Mouse (Mus musculus) G1E (cell line): ENCODE measurements around the gene Gm11077. TPM values are rescaled to one million over a fixed set of nuclear protein-coding genes. Genes with fewer than 3 reads are reported as not detected.

Experiments
- ATAC-seq: 2 replicates; pipeline ENCODE4 v1.8.0; 2016; ENCODE audit warnings: mild to moderate bottlenecking; ENCODE audit not compliant: insufficient number of reproducible peaks, poor library complexity, low FRiP score, severe bottlenecking; ENCODE audit errors: extremely low read depth
- DNase-seq: peaks from one replicate; pipeline ENCODE4 v3.0.0; 2012; ENCODE audit warnings: low spot score
- H3K27me3 ChIP-seq: 2 replicates; pipeline ENCODE4 v1.6.1; 2012; ENCODE audit warnings: mild to moderate bottlenecking, low read length, inconsistent platforms; ENCODE audit not compliant: insufficient read depth
- H3K36me3 ChIP-seq: replicated peaks from 2 replicates; pipeline ENCODE3; 2012; ENCODE audit warnings: mild to moderate bottlenecking, inconsistent platforms
- H3K4me1 ChIP-seq: 2 replicates; pipeline ENCODE4 v1.6.1; 2012; ENCODE audit warnings: low read depth, low read length, inconsistent platforms, mixed read lengths; ENCODE audit not compliant: insufficient read depth
- H3K4me3 ChIP-seq: 2 replicates; pipeline ENCODE4 v1.5.1; 2012; ENCODE audit warnings: low read depth, mild to moderate bottlenecking, inconsistent platforms, low read length, moderate library complexity, mixed read lengths
- H3K9me3 ChIP-seq: replicated peaks from 2 replicates; pipeline ENCODE4 v1.6.1; 2012; ENCODE audit warnings: inconsistent platforms
- CTCF ChIP-seq: IDR thresholded peaks from 2 replicates; pipeline ENCODE4 v1.5.1; 2012; ENCODE audit warnings: low read depth, low read length, inconsistent platforms, mixed read lengths
- GATA1 ChIP-seq: IDR thresholded peaks from 2 replicates; pipeline ENCODE4 v1.6.1; 2012; ENCODE audit warnings: borderline replicate concordance, low read length, inconsistent platforms, mixed read lengths
- GATA2 ChIP-seq: IDR thresholded peaks from 2 replicates; pipeline ENCODE4 v1.6.1; 2012; ENCODE audit warnings: low read depth, low read length, inconsistent platforms, borderline replicate concordance
- POLR2AphosphoS5 ChIP-seq: IDR thresholded peaks from 2 replicates; pipeline ENCODE4 v1.6.1; 2012; ENCODE audit warnings: low read depth, low read length, inconsistent platforms; ENCODE audit not compliant: insufficient replicate concordance
- TAL1 ChIP-seq: conservative IDR thresholded peaks from 2 replicates; pipeline ENCODE4 v1.6.1; 2012; ENCODE audit warnings: low read depth, low read length, inconsistent platforms, mixed read lengths
- polyA plus RNA-seq: library from polyadenylated mRNA; stranded (reverse); fragments of >175 nt; gene quantifications from 2 replicates; pipeline ENCODE4 v1.2.3, GENCODE M21; 2012
- total RNA-seq, 2 experiments: library from RNA; stranded (forward) in 1 of 2; stranded (reverse) in 1 of 2; fragments of 200-1000 nt in 1 of 2; fragments of >200 nt in 1 of 2; fragmentation: Nextera tagmentation in 1 of 2; gene quantifications; 2 replicates each; pipeline ENCODE4 v1.2.3; 2014 to 2017

The Gm11077 gene
- total RNA-seq (2014; fragmentation: Nextera tagmentation) (not detected in 2 replicates), total RNA-seq (2017) (not detected in 2 replicates), polyA plus RNA-seq (not detected in 2 replicates)

GRCm38 (mm10) chr6:140729272-140729671 lies at the start of gene Gm11077:
Gene Gm11077 (plus strand): TSS chr6:140729284.
- DNase-seq (no peak), ATAC-seq (no peak)
- Histone ChIP-seq H3K4me3 (no peak within 1 kb of the TSS), H3K27me3 (no peaks in the 10 kb centered on the region), H3K4me1 (no peaks in the 10 kb centered on the region), H3K36me3 (no peaks in the 10 kb centered on the region), H3K9me3 (peaks cover 50% of the 10 kb centered on the region)
- TF ChIP-seq TAL1 (no peak), POLR2AphosphoS5 (no peak), GATA1 (no peak), GATA2 (no peak), CTCF (no peak)

DNA sequence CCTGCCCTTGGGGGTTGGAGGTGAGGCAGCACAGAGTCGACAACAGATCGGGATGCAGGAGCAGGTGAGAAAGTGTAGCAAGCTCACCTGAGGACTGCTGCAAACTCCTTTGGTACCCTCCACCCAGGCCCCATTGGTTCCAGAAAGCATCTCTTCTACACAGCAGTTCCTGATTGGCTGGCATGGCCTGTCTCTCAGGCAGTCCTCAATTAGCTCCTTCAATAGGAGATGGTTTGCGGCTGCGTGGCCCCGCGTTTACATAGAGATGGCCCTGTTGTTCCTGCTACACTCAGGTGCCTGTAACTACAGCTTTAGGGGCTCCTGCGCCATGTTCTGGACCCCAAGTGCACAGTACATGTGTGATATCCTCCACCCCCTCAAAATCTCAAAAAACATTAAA lies 48.4 kb upstream of the Gm11077 start:
- peaks cover 36% of the 10 kb centered on the region for H3K9me3 ChIP-seq
- TF ChIP-seq GATA2, result no peak
- TF ChIP-seq CTCF, result no peak
- TF ChIP-seq TAL1, result no peak
- TF ChIP-seq GATA1, result no peak
- TF ChIP-seq POLR2AphosphoS5, result no peak
- no peaks in the 10 kb centered on the region for H3K4me1 ChIP-seq
- H3K36me3 ChIP-seq, result no peaks in the 10 kb centered on the region
- no peak overlapping the region for H3K4me3 ChIP-seq
- DNase-seq (no peak), ATAC-seq (no peak)
- no peaks in the 10 kb centered on the region for H3K27me3 ChIP-seq

DNA sequence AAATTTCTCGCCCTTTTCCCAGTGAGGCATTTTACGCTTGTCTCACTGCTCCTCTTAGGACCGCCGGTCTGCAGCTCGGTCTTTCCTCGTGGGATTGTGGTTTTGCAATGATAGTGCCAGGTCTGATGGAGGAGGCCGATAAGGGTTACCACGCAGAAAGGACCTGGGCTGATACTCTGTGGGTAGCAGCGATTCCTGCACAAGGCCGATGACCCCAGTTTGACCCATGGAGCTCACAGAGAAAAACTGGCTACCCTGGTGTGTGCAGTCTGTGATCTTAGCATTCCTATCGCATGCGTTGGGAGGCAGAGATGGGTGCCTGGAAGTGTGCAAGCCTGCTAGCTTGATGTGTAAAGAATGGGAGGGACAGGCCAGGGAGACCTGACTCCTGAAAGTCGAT lies 46.3 kb upstream of the Gm11077 start:
- Histone ChIP-seq H3K27me3 (no peaks in the 10 kb centered on the region), H3K9me3 (peaks cover 27% of the 10 kb centered on the region), H3K4me1 (no peaks in the 10 kb centered on the region), H3K4me3 (no peak overlapping the region), H3K36me3 (no peaks in the 10 kb centered on the region)
- TF ChIP-seq GATA1 (no peak), GATA2 (no peak), TAL1 (no peak), CTCF (no peak), POLR2AphosphoS5 (no peak)
- DNase-seq, result no peak
- ATAC-seq, result no peak

DNA sequence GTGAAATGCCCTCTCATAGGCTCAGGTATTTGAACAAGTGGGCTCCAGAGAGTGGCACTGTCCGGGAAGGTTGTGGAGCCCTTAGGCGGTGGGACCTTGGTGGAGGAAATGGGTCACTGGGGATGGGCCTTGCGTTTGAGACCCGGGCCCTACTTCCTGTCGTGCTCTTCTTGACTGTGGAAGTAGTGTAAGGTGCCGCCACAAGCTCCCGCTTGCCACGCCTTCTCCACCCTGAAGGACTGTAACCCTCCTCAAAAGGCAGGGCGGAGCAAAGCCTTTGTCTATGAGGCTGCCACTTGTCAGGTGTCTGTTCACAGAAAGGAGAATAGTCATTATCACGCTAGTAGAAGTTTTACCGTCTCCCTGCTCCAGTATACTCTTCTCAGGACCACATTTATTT lies 44.7 kb upstream of the Gm11077 start:
- Histone ChIP-seq H3K36me3 (no peaks in the 10 kb centered on the region), H3K9me3 (peaks cover 33% of the 10 kb centered on the region), H3K4me1 (no peaks in the 10 kb centered on the region), H3K4me3 (no peak overlapping the region), H3K27me3 (no peaks in the 10 kb centered on the region)
- ATAC-seq (no peak), DNase-seq (no peak)
- TF ChIP-seq POLR2AphosphoS5 (no peak), CTCF (no peak), GATA2 (no peak), TAL1 (no peak), GATA1 (no peak)

DNA sequence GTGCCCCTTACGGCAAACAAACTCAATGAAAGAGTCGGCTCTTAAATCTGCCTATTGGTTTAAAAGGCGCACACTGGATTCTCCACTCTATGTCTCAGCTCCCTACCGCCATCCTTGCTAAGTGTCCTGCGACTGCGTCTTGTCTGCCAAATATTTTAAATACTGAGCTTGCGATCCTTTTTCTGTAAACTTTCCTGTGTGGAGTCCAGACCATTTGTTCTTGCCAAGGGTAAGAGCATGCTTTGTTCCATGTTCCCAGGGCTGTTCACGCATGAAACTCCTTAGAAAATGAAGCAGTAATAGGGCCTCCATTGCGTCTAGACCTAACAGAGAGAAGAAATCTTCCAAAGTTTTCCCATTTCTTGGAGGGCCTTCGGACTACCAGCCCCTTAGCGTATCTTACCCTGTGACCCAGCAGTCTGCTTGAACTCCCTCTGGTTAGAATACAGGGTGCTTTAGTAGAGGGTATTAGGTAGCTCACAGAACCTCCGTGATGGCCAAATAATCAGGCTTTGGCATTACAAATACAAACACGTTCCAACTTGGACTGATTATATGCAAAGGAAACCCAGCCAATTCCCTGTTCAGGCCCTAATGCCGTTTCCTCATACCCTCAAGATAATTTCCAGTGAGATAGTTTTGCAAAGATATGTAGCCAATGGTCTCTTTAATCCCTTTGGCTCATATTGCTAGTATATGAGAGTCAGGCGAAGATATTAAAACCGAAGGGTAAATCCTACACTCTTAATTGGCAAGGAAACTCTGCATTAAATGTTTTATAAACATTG lies 39.3 kb upstream of the Gm11077 start:
- H3K4me1 ChIP-seq, result no peaks in the 10 kb centered on the region
- no peaks in the 10 kb centered on the region for H3K27me3 ChIP-seq
- no peak overlapping the region for H3K4me3 ChIP-seq
- ATAC-seq, result no peak
- peaks cover 38% of the 10 kb centered on the region for H3K9me3 ChIP-seq
- no peak for TF ChIP-seq GATA2
- TF ChIP-seq CTCF, result no peak
- TF ChIP-seq TAL1, result no peak
- no peak for TF ChIP-seq POLR2AphosphoS5
- TF ChIP-seq GATA1, result no peak
- no peaks in the 10 kb centered on the region for H3K36me3 ChIP-seq
- no peak for DNase-seq

GRCm38 (mm10) chr6:140692160-140692559 lies 36.9 kb upstream of the Gm11077 start:
- no peak for ATAC-seq
- no peak for DNase-seq
- Histone ChIP-seq H3K9me3 (peaks cover 49% of the 10 kb centered on the region), H3K27me3 (no peaks in the 10 kb centered on the region), H3K36me3 (no peaks in the 10 kb centered on the region), H3K4me3 (no peak overlapping the region), H3K4me1 (no peaks in the 10 kb centered on the region)
- TF ChIP-seq TAL1 (no peak), POLR2AphosphoS5 (no peak), GATA2 (no peak), CTCF (no peak), GATA1 (no peak)
